Mouse (Mus musculus) C2C12 (cell line): ENCODE data around the gene Megf11. TPM values are rescaled to one million over a fixed set of nuclear protein-coding genes. Genes with fewer than 3 reads are reported as not detected.

Source experiments
- H3K27me3 ChIP-seq: one replicate; pipeline ENCODE4 v1.6.1; 2011; ENCODE audit not compliant: control insufficient read depth, insufficient read depth, insufficient read length
- H3K36me3 ChIP-seq: one replicate; pipeline ENCODE4 v1.6.1; 2011; ENCODE audit not compliant: control insufficient read depth, insufficient read depth
- H3K4me3 ChIP-seq: one replicate; pipeline ENCODE4 v1.5.1; 2011; ENCODE audit warnings: mild to moderate bottlenecking, control low read depth; ENCODE audit not compliant: poor library complexity, insufficient read depth, severe bottlenecking
- H3K79me2 ChIP-seq: one replicate; pipeline ENCODE4 v1.6.1; 2011; ENCODE audit not compliant: control insufficient read depth, insufficient read depth
- H3K79me3 ChIP-seq: one replicate; pipeline ENCODE4 v1.6.1; 2011; ENCODE audit warnings: low read depth, control low read depth
- H3ac ChIP-seq: one replicate; pipeline ENCODE3; 2011; ENCODE audit warnings: low read depth; ENCODE audit not compliant: control insufficient read depth, insufficient read length
- CEBPB ChIP-seq: IDR thresholded peaks from one replicate; pipeline ENCODE4 v1.6.1; 2011; ENCODE audit warnings: low read depth, mild to moderate bottlenecking, control low read depth, moderate library complexity
- CTCF ChIP-seq: IDR thresholded peaks from one replicate; pipeline ENCODE4 v1.5.1; 2011; ENCODE audit not compliant: control insufficient read depth, insufficient read depth, insufficient read length
- FOSL1 ChIP-seq: IDR thresholded peaks from one replicate; pipeline ENCODE4 v1.8.0; 2011; ENCODE audit warnings: mild to moderate bottlenecking, low read length; ENCODE audit not compliant: poor library complexity, insufficient read depth, severe bottlenecking
- MAX ChIP-seq: IDR thresholded peaks from one replicate; pipeline ENCODE4 v1.6.1; 2011; ENCODE audit warnings: mild to moderate bottlenecking, control low read depth
- MYOD1 ChIP-seq: IDR thresholded peaks from one replicate; pipeline ENCODE4 v1.6.1; 2011; ENCODE audit warnings: low read depth; ENCODE audit not compliant: control insufficient read depth, insufficient read length
- MYOG ChIP-seq: IDR thresholded peaks from one replicate; pipeline ENCODE4 v1.6.1; 2011; ENCODE audit not compliant: control insufficient read depth, insufficient read length; ENCODE audit errors: extremely low read depth
- USF1 ChIP-seq: IDR thresholded peaks from one replicate; pipeline ENCODE4 v1.6.1; 2011; ENCODE audit warnings: low read depth, mild to moderate bottlenecking, control low read depth, moderate library complexity
- microRNA-seq: library from miRNA; unstranded; fragments of <30 nt; microRNA quantifications from one replicate; pipeline ENCODE4, GENCODE M21; 2019; ENCODE audit warnings: borderline microRNAs expressed
- polyA plus RNA-seq: library from polyadenylated mRNA; unstranded; fragments of >200 nt; fragmentation: generic; extraction: Trizol; gene quantifications from one replicate; pipeline ENCODE4 v1.2.1, GENCODE M21; 2012; ENCODE audit warnings: missing spikeins

Megf11 gene
- polyA plus RNA-seq, 1 experiment: 0.07 TPM

DNA sequence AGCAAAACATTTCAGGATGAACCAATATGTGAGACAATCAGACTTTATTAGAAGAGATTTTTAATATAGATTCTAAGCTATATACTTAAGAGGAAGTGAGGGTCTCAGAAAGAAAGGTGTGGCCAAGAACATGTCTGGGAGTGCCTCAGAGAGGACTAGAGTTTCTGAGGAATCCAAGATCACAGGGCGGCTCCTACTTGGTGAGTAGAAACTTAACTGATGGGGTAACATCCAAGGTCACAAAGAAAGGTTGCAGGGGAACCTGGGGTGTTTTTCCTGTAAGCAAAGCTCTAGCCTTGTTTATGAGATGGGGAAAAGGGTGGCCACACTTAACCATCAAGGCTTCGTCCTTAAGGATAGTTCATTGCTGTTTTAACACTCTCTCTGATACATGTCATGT, 353.6 kb downstream of the Megf11 start:
- H3K4me3 ChIP-seq: no peak overlapping the region
- H3K79me3 ChIP-seq: peaks cover 14% of the 10 kb centered on the region
- no peaks in the 10 kb centered on the region for H3K36me3 ChIP-seq
- no peak for TF ChIP-seq USF1
- TF ChIP-seq MYOD1: no peak
- no peak for TF ChIP-seq CTCF
- TF ChIP-seq CEBPB: no peak
- TF ChIP-seq FOSL1: no peak
- TF ChIP-seq MAX: no peak
- TF ChIP-seq MYOG: no peak
- no peak overlapping the region for H3ac ChIP-seq
- no peaks in the 10 kb centered on the region for H3K27me3 ChIP-seq
- peaks cover 34% of the 10 kb centered on the region for H3K79me2 ChIP-seq

DNA sequence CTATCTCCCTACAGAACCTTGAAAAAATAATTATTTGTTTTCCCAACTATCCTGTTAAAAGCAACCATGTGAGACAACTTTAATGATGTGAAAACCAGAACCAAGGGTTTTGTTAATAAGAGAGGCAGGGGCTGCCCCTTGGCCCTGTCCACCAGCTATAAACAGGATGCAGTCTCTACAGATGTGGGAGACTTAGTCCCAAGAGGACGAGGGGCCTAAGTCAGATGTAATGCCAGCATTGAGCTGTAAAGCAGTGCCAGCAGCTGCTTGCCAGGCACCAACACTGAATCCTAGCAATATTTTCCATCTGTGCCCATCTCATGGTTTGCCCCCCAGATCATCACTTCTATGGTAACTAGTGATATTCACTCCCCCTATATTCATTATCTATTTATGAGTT, 357.0 kb downstream of the Megf11 start:
- Histone ChIP-seq H3K4me3 (no peak overlapping the region), H3K79me3 (no peaks in the 10 kb centered on the region), H3K27me3 (no peaks in the 10 kb centered on the region), H3ac (no peak overlapping the region), H3K79me2 (no peaks in the 10 kb centered on the region), H3K36me3 (no peaks in the 10 kb centered on the region)
- TF ChIP-seq FOSL1 (no peak), USF1 (no peak), MYOG (no peak), CEBPB (no peak), CTCF (no peak), MYOD1 (no peak), MAX (no peak)

DNA sequence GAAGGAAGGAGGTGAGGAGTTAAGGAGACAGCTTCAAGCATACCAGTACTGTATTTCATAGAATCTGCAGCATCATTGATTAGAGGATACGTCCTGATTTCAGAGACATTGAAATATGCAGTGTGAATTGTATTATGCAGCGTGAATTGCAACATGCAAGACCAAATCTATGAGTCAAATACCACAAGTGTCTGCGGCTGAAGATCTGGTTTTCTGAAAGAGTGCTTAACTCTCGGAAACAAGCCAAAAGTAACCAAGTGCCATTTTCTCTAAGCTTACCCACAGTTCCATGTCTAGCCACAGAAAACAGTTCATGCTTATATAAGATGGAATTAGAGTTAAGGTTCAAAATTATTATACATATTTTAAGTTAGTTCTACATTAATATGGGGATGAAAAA, 362.3 kb downstream of the Megf11 start:
- Histone ChIP-seq H3K36me3 (no peaks in the 10 kb centered on the region), H3ac (no peak overlapping the region), H3K79me3 (no peaks in the 10 kb centered on the region), H3K79me2 (no peaks in the 10 kb centered on the region), H3K27me3 (no peaks in the 10 kb centered on the region), H3K4me3 (no peak overlapping the region)
- TF ChIP-seq CTCF: no peak
- TF ChIP-seq CEBPB: peak; percentile 81

DNA sequence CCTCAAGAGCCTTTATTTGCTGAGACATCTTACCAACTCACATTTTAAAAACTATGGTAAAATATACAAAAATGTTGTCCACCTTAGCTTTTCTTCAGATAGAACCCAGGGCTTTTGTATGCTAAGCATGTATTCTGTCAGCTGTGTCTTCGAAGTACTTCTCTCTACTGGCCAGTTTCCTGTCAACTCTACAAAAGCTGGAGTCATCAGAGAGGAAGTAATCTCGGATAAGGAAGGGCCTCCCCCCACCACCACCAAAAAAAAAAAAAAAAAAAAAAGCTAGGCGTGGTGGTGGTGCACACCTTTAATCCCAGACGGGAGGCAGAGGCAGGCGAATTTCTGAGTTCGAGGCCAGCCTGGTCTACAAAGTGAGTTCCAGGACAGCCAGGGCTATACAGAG, 363.9 kb downstream of the Megf11 start:
- Histone ChIP-seq H3K79me2 (no peaks in the 10 kb centered on the region), H3ac (no peak overlapping the region), H3K4me3 (no peak overlapping the region), H3K36me3 (no peaks in the 10 kb centered on the region), H3K79me3 (no peaks in the 10 kb centered on the region), H3K27me3 (no peaks in the 10 kb centered on the region)
- TF ChIP-seq CEBPB (no peak), MAX (no peak), CTCF (no peak), USF1 (no peak), MYOG (no peak), FOSL1 (no peak), MYOD1 (no peak)

- H3K36me3 ChIP-seq: no peaks in the 10 kb centered on the region
- H3K4me3 ChIP-seq: no peak overlapping the region
- no peaks in the 10 kb centered on the region for H3K27me3 ChIP-seq
- TF ChIP-seq MYOG (no peak), CTCF (no peak), USF1 (no peak), MAX (no peak), FOSL1 (no peak), CEBPB (no peak), MYOD1 (no peak)
- no peaks in the 10 kb centered on the region for H3K79me2 ChIP-seq
- H3ac ChIP-seq: no peak overlapping the region
- no peaks in the 10 kb centered on the region for H3K79me3 ChIP-seq
Measured at GRCm38 (mm10) chr9:64752575-64752974, 367.1 kb downstream of the Megf11 start.

DNA sequence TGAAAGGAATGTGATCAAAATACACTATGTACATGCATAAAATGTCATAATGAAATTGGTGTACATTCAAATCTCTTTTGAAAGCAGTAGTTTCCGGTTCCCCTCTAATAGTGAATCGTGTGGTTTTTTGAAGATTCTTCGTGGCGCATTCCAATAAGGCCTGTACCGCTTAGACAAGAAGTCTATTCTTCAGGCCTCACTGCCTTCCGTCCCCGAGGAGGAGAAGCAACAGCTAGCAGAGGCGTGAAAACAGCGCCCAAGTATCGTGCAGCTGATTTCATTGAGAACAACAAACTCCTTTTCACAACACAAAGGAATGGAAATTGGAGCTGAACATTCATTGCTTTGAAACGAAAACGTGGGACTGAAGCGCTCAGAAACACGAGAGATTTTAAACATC, 372.6 kb downstream of the Megf11 start:
- Histone ChIP-seq H3K27me3 (no peaks in the 10 kb centered on the region), H3K79me3 (no peaks in the 10 kb centered on the region), H3K36me3 (no peaks in the 10 kb centered on the region), H3K79me2 (no peaks in the 10 kb centered on the region), H3ac (no peak overlapping the region), H3K4me3 (no peak overlapping the region)
- TF ChIP-seq MYOG (no peak), CEBPB (no peak), CTCF (no peak), USF1 (no peak), MYOD1 (no peak), MAX (no peak), FOSL1 (no peak)

Small RNA genes lying within 50 kb of the gene (microRNA-seq; reads per million reads assigned to microRNA genes)
- gene Gm47308: not detected

Other genes with a start within 250 kb of the Megf11 start
- gene Zwilch, start 212.5 kb upstream of the Megf11 start, polyA plus RNA-seq: 16.3 TPM
- 1,235 TPM for gene Rpl4, start 212.3 kb upstream of the Megf11 start, polyA plus RNA-seq
- gene Snapc5, start 206.4 kb upstream of the Megf11 start, polyA plus RNA-seq: 6.0 TPM
- gene Uchl4, start 150.4 kb upstream of the Megf11 start, polyA plus RNA-seq: 0.42 TPM
- 40.8 TPM for gene Map2k1, start 132.0 kb upstream of the Megf11 start, polyA plus RNA-seq
- gene Tipin, start 104.0 kb upstream of the Megf11 start, polyA plus RNA-seq: 80.0 TPM
- gene Dis3l, start 44.3 kb upstream of the Megf11 start, polyA plus RNA-seq: 13.8 TPM